Mouse (Mus musculus): ENCODE measurements around the gene Frem3.

Frem3 gene

GRCm38 (mm10) chr8:80710670-80711400 lies 100.0 kb downstream of the Frem3 start:
- no peak for DNase-seq

- DNase-seq, result no peak
Observed at GRCm38 (mm10) chr8:80714461-80714860, 103.6 kb downstream of the Frem3 start.

GRCm38 (mm10) chr8:80732326-80732725 lies 121.4 kb downstream of the Frem3 start:
- DNase-seq, result no peak

- DNase-seq, result peak; percentile 6
Observed at GRCm38 (mm10) chr8:80738046-80738387, 127.1 kb downstream of the Frem3 start.

GRCm38 (mm10) chr8:80738388-80739154 lies 127.7 kb downstream of the Frem3 start:
- DNase-seq, result no peak

GRCm38 (mm10) chr8:80739155-80739924 lies 128.5 kb downstream of the Frem3 start, which contains the start of gene Smarca5:
TSS of gene Smarca5 (minus strand) at chr8:80739497.
- DNase-seq, result peak; percentile 98

GRCm38 (mm10) chr8:80739932-80740331 lies 129.1 kb downstream of the Frem3 start:
- no peak for DNase-seq
